Mouse (Mus musculus) stomach, embryonic 15.5 days (tissue): ENCODE measurements at regions not wholly inside any gene's neighbourhood (a gene's known extent, or its start where the extent isn't known, plus 50 kb on each side); places are given as distances from the start of the nearest gene placed in this dataset.

Experiments used
- ATAC-seq: fragments of 200-750 bp; cut with Nextera tagmentation; 2 replicates; pipeline ENCODE4 v1.8.0; 2017; ENCODE audit warnings: low read depth, moderate number of reproducible peaks, moderate TSS enrichment; ENCODE audit not compliant: insufficient read depth, low FRiP score
- H3K27ac ChIP-seq: fragments of 300-500 bp; sonication (generic); 2 replicates; pipeline ENCODE4 v1.5.1; 2015; ENCODE audit warnings: mild to moderate bottlenecking, inconsistent platforms
- H3K27me3 ChIP-seq: fragments of 300-500 bp; sonication (generic); replicated peaks from 2 replicates; pipeline ENCODE4 v1.6.1; 2015; ENCODE audit warnings: inconsistent platforms
- H3K36me3 ChIP-seq: fragments of 300-500 bp; sonication (generic); 2 replicates; pipeline ENCODE4 v1.6.1; 2015; ENCODE audit warnings: inconsistent platforms
- H3K4me1 ChIP-seq: fragments of 300-500 bp; sonication (generic); 2 replicates; pipeline ENCODE4 v1.6.1; 2015; ENCODE audit warnings: inconsistent platforms
- H3K4me2 ChIP-seq: fragments of 300-500 bp; sonication (generic); 2 replicates; pipeline ENCODE4 v1.6.1; 2015; ENCODE audit warnings: mild to moderate bottlenecking, inconsistent platforms
- H3K4me3 ChIP-seq: fragments of 300-500 bp; sonication (generic); replicated peaks from 2 replicates; pipeline ENCODE4 v1.5.1; 2015; ENCODE audit warnings: inconsistent platforms
- H3K9ac ChIP-seq: fragments of 300-500 bp; sonication (generic); 2 replicates; pipeline ENCODE4 v1.6.1; 2015; ENCODE audit warnings: inconsistent platforms
- H3K9me3 ChIP-seq: fragments of 300-500 bp; sonication (generic); 2 replicates; pipeline ENCODE4 v1.6.1; 2016; ENCODE audit warnings: inconsistent platforms
- WGBS: fragments of 180-500 bp; shearing (Covaris S2); methylation state at CpG from one replicate; pipeline ENCODE4 v1.1.7; 2015; 5-methylcytosine and 5-hydroxymethylcytosine counted together

GRCm38 (mm10) chr8:103978948-103979347, 122.5 kb upstream of the Cdh5 start:
- Histone ChIP-seq H3K9ac (no peak overlapping the region), H3K27me3 (no peaks in the 10 kb centered on the region), H3K4me1 (no peaks in the 10 kb centered on the region), H3K9me3 (no peaks in the 10 kb centered on the region), H3K4me2 (no peak overlapping the region), H3K4me3 (no peak overlapping the region), H3K27ac (no peak overlapping the region), H3K36me3 (no peaks in the 10 kb centered on the region)
- whole genome bisulfite sequencing, result 77% methylated on average over 5 of the region's 5 CpGs
- ATAC-seq, result no peak

- ATAC-seq, result no peak
- H3K4me1 ChIP-seq, result no peaks in the 10 kb centered on the region
- H3K4me3 ChIP-seq, result no peak overlapping the region
- no peak overlapping the region for H3K9ac ChIP-seq
- WGBS, result 65% methylated on average over 11 of the region's 11 CpGs
- no peak overlapping the region for H3K4me2 ChIP-seq
- no peak overlapping the region for H3K27ac ChIP-seq
- H3K9me3 ChIP-seq, result no peaks in the 10 kb centered on the region
- no peaks in the 10 kb centered on the region for H3K36me3 ChIP-seq
- no peaks in the 10 kb centered on the region for H3K27me3 ChIP-seq
These were observed 117.4 kb upstream of the Cdh5 start for GRCm38 (mm10) chr8:103983860-103984594.

GRCm38 (mm10) chr8:103985640-103986039, 115.8 kb upstream of the Cdh5 start:
- WGBS, result 88% methylated on average over 2 of the region's 2 CpGs
- Histone ChIP-seq H3K9ac (no peak overlapping the region), H3K4me3 (no peak overlapping the region), H3K4me2 (no peak overlapping the region), H3K4me1 (no peaks in the 10 kb centered on the region), H3K27ac (no peak overlapping the region), H3K27me3 (no peaks in the 10 kb centered on the region), H3K9me3 (no peaks in the 10 kb centered on the region), H3K36me3 (no peaks in the 10 kb centered on the region)
- ATAC-seq, result no peak

GRCm38 (mm10) chr8:103993897-103994296, 107.5 kb upstream of the Cdh5 start:
- H3K4me3 ChIP-seq, result no peak overlapping the region
- no peaks in the 10 kb centered on the region for H3K36me3 ChIP-seq
- no peaks in the 10 kb centered on the region for H3K9me3 ChIP-seq
- WGBS, result 82% methylated on average over 2 of the region's 2 CpGs
- H3K27ac ChIP-seq, result no peak overlapping the region
- no peak overlapping the region for H3K4me2 ChIP-seq
- ATAC-seq, result no peak
- H3K4me1 ChIP-seq, result no peaks in the 10 kb centered on the region
- no peaks in the 10 kb centered on the region for H3K27me3 ChIP-seq
- no peak overlapping the region for H3K9ac ChIP-seq

GRCm38 (mm10) chr8:103998143-103998542, 103.3 kb upstream of the Cdh5 start:
- no peak for ATAC-seq
- Histone ChIP-seq H3K27me3 (no peaks in the 10 kb centered on the region), H3K9ac (no peak overlapping the region), H3K4me2 (no peak overlapping the region), H3K4me1 (no peaks in the 10 kb centered on the region), H3K36me3 (no peaks in the 10 kb centered on the region), H3K4me3 (no peak overlapping the region), H3K9me3 (no peaks in the 10 kb centered on the region), H3K27ac (no peak overlapping the region)
- WGBS, result 63% methylated on average over 6 of the region's 6 CpGs

- H3K27ac ChIP-seq, result no peak overlapping the region
- no peak overlapping the region for H3K9ac ChIP-seq
- H3K4me3 ChIP-seq, result no peak overlapping the region
- H3K36me3 ChIP-seq, result no peaks in the 10 kb centered on the region
- H3K9me3 ChIP-seq, result no peaks in the 10 kb centered on the region
- no peaks in the 10 kb centered on the region for H3K27me3 ChIP-seq
- WGBS, result 78% methylated on average over 2 of the region's 2 CpGs
- no peaks in the 10 kb centered on the region for H3K4me1 ChIP-seq
- no peak for ATAC-seq
- no peak overlapping the region for H3K4me2 ChIP-seq
These were observed 94.2 kb upstream of the Cdh5 start for GRCm38 (mm10) chr8:104007209-104007608.

GRCm38 (mm10) chr8:104008756-104009155, 92.7 kb upstream of the Cdh5 start:
- Histone ChIP-seq H3K4me2 (no peak overlapping the region), H3K36me3 (no peaks in the 10 kb centered on the region), H3K4me3 (no peak overlapping the region), H3K27me3 (no peaks in the 10 kb centered on the region), H3K9ac (no peak overlapping the region), H3K4me1 (no peaks in the 10 kb centered on the region), H3K27ac (no peak overlapping the region), H3K9me3 (no peaks in the 10 kb centered on the region)
- ATAC-seq, result no peak
- 61% methylated on average over 5 of the region's 5 CpGs for WGBS

GRCm38 (mm10) chr8:104009306-104009705, 92.1 kb upstream of the Cdh5 start:
- 90% methylated on average over 6 of the region's 6 CpGs for WGBS
- Histone ChIP-seq H3K27me3 (no peaks in the 10 kb centered on the region), H3K9me3 (no peaks in the 10 kb centered on the region), H3K27ac (no peak overlapping the region), H3K9ac (no peak overlapping the region), H3K36me3 (no peaks in the 10 kb centered on the region), H3K4me1 (no peaks in the 10 kb centered on the region), H3K4me3 (no peak overlapping the region), H3K4me2 (no peak overlapping the region)
- ATAC-seq, result no peak

- 80% methylated on average over 7 of the region's 7 CpGs for WGBS
- Histone ChIP-seq H3K4me3 (no peak overlapping the region), H3K36me3 (no peaks in the 10 kb centered on the region), H3K9me3 (no peaks in the 10 kb centered on the region), H3K27ac (0 out of 2 replicates have a peak overlapping the region, but pooled peaks have one; percentile 42), H3K9ac (no peak overlapping the region), H3K27me3 (no peaks in the 10 kb centered on the region), H3K4me1 (0 out of 2 replicates have a peak, but pooled peaks cover 3% of the 10 kb centered on the region), H3K4me2 (no peak overlapping the region)
- ATAC-seq, result no peak
These were observed 79.2 kb upstream of the Cdh5 start for GRCm38 (mm10) chr8:104022231-104022630.

- H3K9me3 ChIP-seq, result no peaks in the 10 kb centered on the region
- no peaks in the 10 kb centered on the region for H3K36me3 ChIP-seq
- H3K4me3 ChIP-seq, result no peak overlapping the region
- 0 out of 2 replicates have a peak, but pooled peaks cover 3% of the 10 kb centered on the region for H3K4me1 ChIP-seq
- H3K4me2 ChIP-seq, result no peak overlapping the region
- peak overlapping the region; percentile 42; the same call in 1 of the 2 replicates for H3K27ac ChIP-seq
- WGBS, result 44% methylated on average over 9 of the region's 9 CpGs
- ATAC-seq, result peak; percentile 40
- H3K9ac ChIP-seq, result no peak overlapping the region
- H3K27me3 ChIP-seq, result no peaks in the 10 kb centered on the region
These were observed 78.5 kb upstream of the Cdh5 start for GRCm38 (mm10) chr8:104022691-104023509.

GRCm38 (mm10) chr8:104027161-104027821, 74.1 kb upstream of the Cdh5 start:
- no peaks in the 10 kb centered on the region for H3K36me3 ChIP-seq
- no peak overlapping the region for H3K27ac ChIP-seq
- no peak overlapping the region for H3K9ac ChIP-seq
- no peak for ATAC-seq
- H3K4me1 ChIP-seq, result 0 out of 2 replicates have a peak, but pooled peaks cover 5% of the 10 kb centered on the region
- WGBS, result 64% methylated on average over 11 of the region's 11 CpGs
- H3K4me2 ChIP-seq, result no peak overlapping the region
- no peaks in the 10 kb centered on the region for H3K27me3 ChIP-seq
- no peaks in the 10 kb centered on the region for H3K9me3 ChIP-seq
- no peak overlapping the region for H3K4me3 ChIP-seq

GRCm38 (mm10) chr8:104028626-104029025, 72.8 kb upstream of the Cdh5 start:
- Histone ChIP-seq H3K4me2 (peak overlapping the region; percentile 43), H3K4me1 (0 out of 2 replicates have a peak, but pooled peaks cover 3% of the 10 kb centered on the region), H3K27ac (no peak overlapping the region), H3K9me3 (no peaks in the 10 kb centered on the region), H3K4me3 (no peak overlapping the region), H3K36me3 (no peaks in the 10 kb centered on the region), H3K9ac (no peak overlapping the region), H3K27me3 (no peaks in the 10 kb centered on the region)
- WGBS, result 2% methylated on average over 22 of the region's 22 CpGs
- peak; percentile 81 for ATAC-seq
